Mouse (Mus musculus) spleen, postnatal 4 days (tissue): ENCODE data around the gene Gm26965.
A peak's percentile ranks its signal among the peaks of the same experiment; 100 is the strongest.
"Not testable (repeated sequence)": the region's sequence is repeated elsewhere in the genome, so short reads cannot be mapped to it uniquely, and the experiment has no call there.

ENCODE experiments used
- DNase-seq, 2 experiments: peaks; one replicate each; pipeline ENCODE4 v3.0.0; 2022; ENCODE audit warnings: low spot score in 2 of 2

The Gm26965 gene

DNA sequence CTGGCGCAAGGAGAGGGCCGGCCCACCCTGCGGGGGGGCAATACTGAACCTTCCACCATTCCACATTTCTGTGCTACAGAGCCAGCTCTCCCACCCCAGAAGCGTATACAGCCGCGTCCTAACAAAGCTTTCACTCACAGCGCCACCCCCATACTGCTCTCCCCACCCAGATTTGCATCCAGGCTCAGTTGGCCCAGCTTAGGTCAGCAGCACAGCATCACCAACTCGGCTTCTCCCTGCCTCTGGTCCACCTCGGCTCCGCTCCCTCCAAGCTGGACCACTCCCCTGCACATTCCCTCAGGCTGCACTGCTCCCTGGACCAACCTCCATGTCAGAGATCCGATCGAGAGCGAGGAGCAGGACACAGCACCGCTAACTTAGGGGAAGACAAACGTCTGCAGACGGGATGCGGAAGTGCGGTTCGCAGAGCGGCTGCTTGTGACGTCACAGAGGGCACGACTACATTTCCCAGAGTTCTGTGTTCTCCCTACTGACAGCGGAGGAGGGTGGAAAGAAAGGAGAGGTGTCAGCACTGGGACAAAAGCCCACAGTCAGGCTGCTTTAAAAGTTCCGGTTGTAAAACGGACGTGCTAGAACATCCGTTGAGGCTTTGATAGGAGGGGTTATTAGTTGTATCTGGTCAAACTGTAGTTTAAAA lies at the start of gene Gm26965, which contains the start of gene Zfp87:
Gene Gm26965, minus strand, starts transcription at position 399 of the 658 bp plus-strand sequence.
Gene Zfp87, minus strand, starts transcription at position 425 of the 658 bp plus-strand sequence.
- DNase-seq = peak; percentile 87 to 90

- no peak for DNase-seq
Measured at GRCm38 (mm10) chr13:67572591-67573189, 46.7 kb upstream of the Gm26965 start.

DNA sequence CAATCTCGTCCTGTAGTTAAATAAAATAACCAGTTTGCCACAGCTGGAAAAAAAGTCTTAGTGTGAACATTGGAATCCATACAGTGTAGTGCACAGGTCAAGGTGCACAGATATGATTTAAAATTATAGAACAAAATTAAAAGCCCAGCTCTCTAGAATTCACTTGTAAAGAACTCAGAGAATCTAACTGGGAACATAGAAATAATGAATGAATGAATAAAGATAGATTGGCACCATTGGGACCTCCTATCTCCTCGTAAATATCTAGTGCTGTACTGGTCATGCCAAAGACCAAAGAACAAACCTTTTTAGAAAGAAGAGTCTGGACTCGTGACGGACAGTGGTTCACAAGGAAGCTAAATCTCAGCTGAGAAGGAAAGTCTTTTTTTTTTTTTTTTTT lies 27.8 kb upstream of the Gm26965 start, which contains the start of gene Zfp748:
Gene Zfp748, minus strand, starts transcription at position 101 of the 400 bp plus-strand sequence.
- no peak for DNase-seq

- DNase-seq = peak; percentile 69 to 82
Measured at GRCm38 (mm10) chr13:67552505-67553346, 26.8 kb upstream of the Gm26965 start.

DNA sequence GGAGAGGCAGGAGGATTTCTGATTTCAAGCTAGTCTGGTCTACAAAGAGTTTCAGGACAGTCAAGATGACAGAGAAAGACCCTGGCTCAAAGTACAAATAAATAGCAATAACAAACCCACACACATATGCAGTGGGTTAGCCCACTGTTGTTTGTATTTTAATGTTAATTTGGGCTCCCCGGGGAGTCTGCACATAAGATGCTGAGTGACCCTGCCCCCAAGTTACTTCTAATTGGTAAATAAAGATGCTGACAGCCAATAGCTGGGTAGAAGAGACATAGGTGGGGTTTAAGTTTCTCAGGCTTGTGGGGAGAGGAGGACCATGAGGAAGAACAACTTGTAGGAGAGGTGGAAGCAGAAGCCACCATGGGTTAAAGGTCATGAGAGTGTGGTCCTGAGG lies 20.0 kb upstream of the Gm26965 start:
- DNase-seq = no peak

GRCm38 (mm10) chr13:67527049-67527730 lies 1.2 kb upstream of the Gm26965 start:
- no peak for DNase-seq

DNA sequence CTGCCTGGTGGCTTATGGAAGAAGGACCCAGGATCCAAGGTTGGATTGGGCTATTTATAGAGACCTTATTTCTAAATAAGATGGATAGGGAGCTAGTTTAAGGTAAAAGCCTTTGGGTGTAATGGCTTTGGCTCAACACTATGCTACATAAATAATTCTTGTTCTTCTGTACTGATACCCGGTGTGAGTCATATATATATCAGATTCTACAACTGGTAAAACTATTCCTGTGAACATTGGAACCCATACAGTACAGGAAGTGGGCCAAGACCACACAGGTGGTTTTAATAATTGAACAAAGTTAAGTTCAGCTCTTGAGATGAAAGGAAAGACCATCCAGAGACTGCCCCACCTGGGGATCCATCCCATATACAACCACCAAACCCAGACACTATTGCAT lies 25.0 kb downstream of the Gm26965 start:
- no peak for DNase-seq

DNA sequence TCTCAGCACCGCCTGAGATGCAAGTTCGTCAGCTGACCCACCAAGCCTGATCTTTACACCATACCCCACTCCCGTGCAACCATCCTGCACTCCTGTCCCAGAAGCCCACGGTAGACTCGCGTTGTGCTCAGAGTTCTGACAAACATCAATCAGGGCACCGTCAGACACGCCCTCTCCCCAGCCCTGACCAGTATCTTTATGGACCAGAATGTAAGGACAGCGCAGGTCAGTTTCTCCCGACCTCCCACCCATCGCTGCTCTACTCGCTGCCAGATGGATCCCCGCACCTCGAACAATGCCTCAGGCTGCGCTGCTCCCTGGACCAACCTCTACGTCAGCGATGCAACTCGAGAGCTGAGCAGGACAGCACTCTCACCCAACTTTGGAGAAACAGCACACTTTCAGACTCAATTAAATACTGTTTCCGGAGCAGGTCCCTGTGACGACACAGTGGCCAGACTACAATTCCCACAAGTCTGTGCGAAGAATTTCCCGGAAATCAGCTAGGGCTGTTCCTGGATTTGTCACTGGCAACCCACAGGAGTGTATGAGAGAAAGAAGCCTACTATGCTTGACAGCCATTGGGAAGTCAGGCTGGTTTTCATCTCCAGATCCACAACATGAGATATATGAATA lies 25.7 kb downstream of the Gm26965 start, which contains the start of gene Zfp58:
Gene Zfp58, minus strand, starts transcription at position 472 of the 636 bp plus-strand sequence.
- peak; percentile 67 to 75 for DNase-seq

DNA sequence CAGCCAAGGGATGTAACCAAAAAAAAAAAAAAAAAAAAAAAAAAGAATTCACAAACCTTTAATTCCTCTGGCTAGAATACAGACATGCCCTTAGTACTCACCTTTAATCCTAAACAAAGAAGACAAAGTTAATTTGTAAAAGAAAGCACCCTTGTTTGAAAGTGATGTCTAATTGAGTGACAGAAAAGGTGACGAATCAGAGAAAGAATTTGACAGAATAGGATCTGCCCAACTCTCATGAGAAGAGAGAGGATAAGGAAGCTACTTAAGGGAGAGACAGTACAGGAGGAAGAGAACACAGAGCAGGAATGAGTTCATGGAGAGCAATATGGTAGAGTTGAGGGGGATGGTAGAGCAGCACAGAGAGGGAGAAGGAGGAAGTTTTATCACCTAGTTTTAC lies 30.3 kb downstream of the Gm26965 start:
- no peak for DNase-seq

GRCm38 (mm10) chr13:67484424-67484811 lies 41.5 kb downstream of the Gm26965 start:
- DNase-seq = no peak

- peak; percentile 82 to 88 for DNase-seq
Measured at GRCm38 (mm10) chr13:67483625-67484423, 42.1 kb downstream of the Gm26965 start, which contains the start of gene Zfp874b. Zfp874b (minus strand) TSS chr13:67484258.

GRCm38 (mm10) chr13:67481528-67481927 lies 44.4 kb downstream of the Gm26965 start:
- no peak for DNase-seq

GRCm38 (mm10) chr13:67469274-67469673 lies 56.7 kb downstream of the Gm26965 start:
- DNase-seq = no peak

DNA sequence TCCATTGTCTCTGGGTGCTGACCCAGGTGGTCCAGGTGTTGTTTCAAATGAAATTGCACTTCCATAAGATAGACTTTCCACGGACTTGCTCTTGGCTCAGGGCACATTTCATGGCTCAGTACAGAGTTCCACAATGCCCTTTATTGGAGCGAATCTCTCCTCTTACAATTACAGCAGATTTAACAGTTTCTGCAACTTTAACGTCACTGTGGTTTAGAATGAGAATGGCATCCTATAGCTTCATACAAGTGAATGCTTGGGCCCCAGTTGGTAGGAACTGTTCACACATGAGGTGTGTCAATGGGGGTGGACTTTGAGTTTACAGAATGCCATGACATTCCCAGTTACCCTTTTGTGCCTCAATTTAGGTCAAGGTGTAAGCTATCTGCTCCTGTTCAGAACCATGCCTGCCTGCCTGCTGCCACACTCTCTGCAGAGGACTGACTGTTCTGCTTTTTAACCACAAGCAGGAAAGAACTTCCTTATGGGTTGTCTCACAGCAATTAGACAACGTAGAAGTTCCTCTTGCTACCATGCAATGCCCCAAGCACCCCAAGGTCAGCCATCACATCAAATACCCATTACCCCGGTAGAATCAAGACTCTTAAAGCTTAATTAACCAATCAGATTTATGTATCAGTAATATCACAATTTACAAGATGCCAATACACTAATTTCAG lies 62.3 kb downstream of the Gm26965 start:
- not testable (repeated sequence) for DNase-seq

DNA sequence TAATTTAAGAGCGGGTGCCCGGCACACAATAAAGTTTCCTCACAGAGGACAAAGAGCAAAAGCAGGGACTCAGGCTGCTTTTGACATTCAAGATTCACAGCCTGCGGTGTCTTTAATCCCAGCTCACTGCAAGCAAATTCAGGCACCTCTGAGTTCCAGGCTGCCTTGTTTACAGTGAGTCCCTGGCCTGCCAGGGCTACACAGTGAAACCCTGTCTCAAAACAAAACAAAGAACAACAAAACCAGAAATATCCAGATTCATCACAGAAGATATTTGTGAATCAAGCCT lies 74.0 kb downstream of the Gm26965 start:
- no peak for DNase-seq

DNA sequence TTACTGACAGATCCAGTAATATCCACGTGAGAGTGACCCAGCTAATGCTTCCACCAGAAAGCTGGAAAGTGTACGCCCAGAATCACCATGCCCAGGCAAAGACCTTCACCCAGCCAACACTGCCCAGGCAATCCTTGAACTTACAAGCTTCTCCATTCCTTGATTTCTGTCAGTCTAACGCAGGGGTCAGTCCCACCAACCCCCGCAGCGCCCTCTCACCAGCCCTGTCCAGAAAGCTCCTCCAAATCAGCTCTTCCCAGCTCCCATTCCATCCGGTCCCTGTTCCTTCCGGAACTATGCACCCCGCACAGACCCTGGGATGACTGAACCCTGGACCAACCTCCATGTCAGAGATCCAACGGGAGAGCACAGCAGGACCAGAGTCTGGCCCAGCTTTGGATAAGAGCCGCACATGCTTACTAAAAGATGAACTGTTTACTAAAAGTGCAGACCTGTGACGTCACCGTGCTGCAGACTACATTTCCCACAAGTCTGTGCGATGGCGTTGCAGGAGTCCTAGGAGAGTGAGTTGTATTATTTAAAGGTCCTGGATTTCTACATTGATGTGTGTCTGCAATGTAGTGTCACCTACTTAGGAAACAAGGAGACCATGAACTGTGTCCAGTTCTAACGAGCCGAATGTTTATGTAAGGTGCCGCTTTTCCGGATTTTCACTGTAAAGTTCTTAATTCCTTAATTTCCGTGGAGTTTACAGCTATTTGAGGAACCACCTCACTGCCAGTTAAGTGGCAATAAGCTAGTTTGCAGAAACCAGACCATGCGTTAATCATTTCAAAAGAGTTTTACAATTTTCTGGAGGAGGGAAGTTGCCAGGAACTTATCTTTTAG lies 74.6 kb downstream of the Gm26965 start, which contains the start of gene Zfp874a:
Gene Zfp874a, minus strand, starts transcription at position 453 of the 849 bp plus-strand sequence.
- DNase-seq = peak; percentile 81 to 86
